Mouse (Mus musculus): ENCODE data around the gene Dnttip2.
"Not testable (repeated sequence)": the region's sequence is repeated elsewhere in the genome, so short reads cannot be mapped to it uniquely, and the experiment has no call there.

Gene Dnttip2

GRCm38 (mm10) chr3:122289344-122289743, 15.2 kb downstream of the Dnttip2 start:
- in situ Hi-C loops (cut with MboI, MseI) = not testable (repeated sequence)

- in situ Hi-C loops (cut with MboI, MseI) = no loop called here
These were observed 16.5 kb downstream of the Dnttip2 start for GRCm38 (mm10) chr3:122290696-122291095.

- in situ Hi-C loops (cut with MboI, MseI) = no loop called here
These were observed 17.6 kb downstream of the Dnttip2 start for GRCm38 (mm10) chr3:122291828-122292227.

GRCm38 (mm10) chr3:122292300-122293222, 18.4 kb downstream of the Dnttip2 start:
- in situ Hi-C loops (cut with MboI, MseI) = no loop called here

- in situ Hi-C loops (cut with MboI, MseI) = no loop called here
These were observed 19.2 kb downstream of the Dnttip2 start for GRCm38 (mm10) chr3:122293223-122293953.

GRCm38 (mm10) chr3:122293954-122294850, 20.0 kb downstream of the Dnttip2 start, which contains the start of gene Bcar3:
Gene Bcar3, plus strand, starts transcription at chr3:122294136.
- in situ Hi-C loops (cut with MboI, MseI) = no loop called here

GRCm38 (mm10) chr3:122295511-122295910, 21.3 kb downstream of the Dnttip2 start:
- in situ Hi-C loops (cut with MboI, MseI) = no loop called here

- in situ Hi-C loops (cut with MboI, MseI) = no loop called here
These were observed 22.8 kb downstream of the Dnttip2 start for GRCm38 (mm10) chr3:122296979-122297378.

- in situ Hi-C loops (cut with MboI, MseI) = loop anchor here in 1 of 2 experiments (5.0 kb wide), 1 partner anchor 336 kb away; no protein-coding TSS in a partner anchor
These were observed 27.1 kb downstream of the Dnttip2 start for GRCm38 (mm10) chr3:122300983-122301919.

GRCm38 (mm10) chr3:122304560-122304959, 30.4 kb downstream of the Dnttip2 start:
- in situ Hi-C loops (cut with MboI, MseI) = loop anchor here in 1 of 2 experiments (5.0 kb wide), 1 partner anchor 333 kb away; no protein-coding TSS in a partner anchor

GRCm38 (mm10) chr3:122307894-122308671, 33.9 kb downstream of the Dnttip2 start:
- in situ Hi-C loops (cut with MboI, MseI) = no loop called here

GRCm38 (mm10) chr3:122308981-122309380, 34.8 kb downstream of the Dnttip2 start:
- in situ Hi-C loops (cut with MboI, MseI) = no loop called here

GRCm38 (mm10) chr3:122312078-122312477, 37.9 kb downstream of the Dnttip2 start:
- in situ Hi-C loops (cut with MboI, MseI) = loop anchor here (5.0 kb wide), 3 partner anchors 145 to 330 kb away; no protein-coding TSS in a partner anchor

- in situ Hi-C loops (cut with MboI, MseI) = loop anchor here (5.0 kb wide), 3 partner anchors 144 to 329 kb away; no protein-coding TSS in a partner anchor
These were observed 38.9 kb downstream of the Dnttip2 start for GRCm38 (mm10) chr3:122312936-122313629.

GRCm38 (mm10) chr3:122313936-122314335, 39.7 kb downstream of the Dnttip2 start:
- in situ Hi-C loops (cut with MboI, MseI) = loop anchor here (5.0 kb wide), 3 partner anchors 143 to 328 kb away; no protein-coding TSS in a partner anchor

GRCm38 (mm10) chr3:122316621-122317020, 42.4 kb downstream of the Dnttip2 start:
- in situ Hi-C loops (cut with MboI, MseI) = no loop called here

GRCm38 (mm10) chr3:122317339-122317738, 43.2 kb downstream of the Dnttip2 start:
- in situ Hi-C loops (cut with MboI, MseI) = no loop called here

GRCm38 (mm10) chr3:122322226-122322625, 48.0 kb downstream of the Dnttip2 start:
- in situ Hi-C loops (cut with MboI, MseI) = no loop called here
